Mouse (Mus musculus) olfactory bulb, adult 2 months (tissue): ENCODE measurements around the gene Lpcat2.

Experiments used
- CTCF ChIP-seq: fragments of 200-500 bp; IDR thresholded peaks from 2 replicates; pipeline ENCODE4 v1.5.1; 2012; ENCODE audit warnings: low read depth, mild to moderate bottlenecking, low read length, moderate library complexity; ENCODE audit not compliant: insufficient read depth
- POLR2A ChIP-seq: fragments of 200-500 bp; IDR thresholded peaks from 2 replicates; pipeline ENCODE4 v1.6.1; 2012; ENCODE audit warnings: mild to moderate bottlenecking, low read depth, low read length, moderate library complexity; ENCODE audit not compliant: insufficient read depth

GRCm38 (mm10) chr8:92851381-92851780 is 3.8 kb upstream of the Lpcat2 start:
- TF ChIP-seq CTCF (no peak), POLR2A (no peak)
